Mouse (Mus musculus) limb, embryonic 10.5 days (tissue): ENCODE measurements at regions not wholly inside any gene's neighbourhood (a gene's known extent, or its start where the extent isn't known, plus 50 kb on each side); places are given as distances from the start of the nearest gene placed in this dataset.
A peak's percentile ranks its signal among the peaks of the same experiment; 100 is the strongest.

ENCODE experiments used
- DNase-seq: peaks from one replicate; pipeline ENCODE4 v3.0.0-alpha.2; 2017; ENCODE audit warnings: low spot score
- H3K27ac ChIP-seq: fragments of 300-500 bp; sonication (generic); 2 replicates; pipeline ENCODE4 v1.5.1; 2016; ENCODE audit warnings: mild to moderate bottlenecking
- H3K27me3 ChIP-seq: fragments of 300-500 bp; sonication (generic); 2 replicates; pipeline ENCODE4 v1.6.1; 2016; ENCODE audit warnings: low read depth, mild to moderate bottlenecking; ENCODE audit not compliant: poor library complexity, severe bottlenecking
- H3K36me3 ChIP-seq: fragments of 300-500 bp; sonication (generic); 2 replicates; pipeline ENCODE4 v1.6.1; 2016; ENCODE audit warnings: mild to moderate bottlenecking, moderate library complexity
- H3K4me1 ChIP-seq: fragments of 300-500 bp; sonication (generic); 2 replicates; pipeline ENCODE4 v1.6.1; 2016
- H3K4me3 ChIP-seq: fragments of 300-500 bp; sonication (generic); 2 replicates; pipeline ENCODE4 v1.5.1; 2016; ENCODE audit warnings: mild to moderate bottlenecking, moderate library complexity
- H3K9me3 ChIP-seq: fragments of 300-500 bp; sonication (generic); replicated peaks from 2 replicates; pipeline ENCODE4 v1.6.1; 2016; ENCODE audit warnings: mild to moderate bottlenecking
- WGBS: fragments of 180-500 bp; shearing (Covaris S2); methylation state at CpG from one replicate; pipeline ENCODE4 v1.1.7; 2016; 5-methylcytosine and 5-hydroxymethylcytosine counted together

DNA sequence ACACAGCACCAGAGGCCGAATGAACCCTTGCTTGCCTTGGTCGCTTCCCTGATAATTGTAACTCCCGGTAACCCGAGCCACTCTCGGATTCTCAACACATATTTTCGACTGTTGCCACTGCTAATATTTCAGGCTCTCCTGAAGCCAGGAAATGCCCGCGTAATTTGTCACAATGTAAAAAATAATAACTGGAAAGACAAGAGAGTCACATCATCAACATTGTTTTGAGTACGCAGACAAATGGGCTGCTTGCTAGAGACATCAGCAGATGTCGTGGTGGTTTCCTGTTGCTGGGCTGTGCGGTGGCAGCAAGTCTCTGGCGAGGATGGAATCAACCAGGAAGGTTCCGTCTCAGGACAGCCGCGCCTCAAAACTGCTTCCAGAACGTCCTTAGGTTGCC, 497.1 kb downstream of the Efna5 start:
- H3K4me3 ChIP-seq: no peak overlapping the region
- WGBS: 79% methylated on average over 16 of the region's 16 CpGs
- peak; percentile 29 for DNase-seq
- no peaks in the 10 kb centered on the region for H3K36me3 ChIP-seq
- no peaks in the 10 kb centered on the region for H3K27me3 ChIP-seq
- H3K27ac ChIP-seq: no peak overlapping the region
- H3K9me3 ChIP-seq: no peaks in the 10 kb centered on the region
- H3K4me1 ChIP-seq: 0 out of 2 replicates have a peak, but pooled peaks cover 3% of the 10 kb centered on the region

DNA sequence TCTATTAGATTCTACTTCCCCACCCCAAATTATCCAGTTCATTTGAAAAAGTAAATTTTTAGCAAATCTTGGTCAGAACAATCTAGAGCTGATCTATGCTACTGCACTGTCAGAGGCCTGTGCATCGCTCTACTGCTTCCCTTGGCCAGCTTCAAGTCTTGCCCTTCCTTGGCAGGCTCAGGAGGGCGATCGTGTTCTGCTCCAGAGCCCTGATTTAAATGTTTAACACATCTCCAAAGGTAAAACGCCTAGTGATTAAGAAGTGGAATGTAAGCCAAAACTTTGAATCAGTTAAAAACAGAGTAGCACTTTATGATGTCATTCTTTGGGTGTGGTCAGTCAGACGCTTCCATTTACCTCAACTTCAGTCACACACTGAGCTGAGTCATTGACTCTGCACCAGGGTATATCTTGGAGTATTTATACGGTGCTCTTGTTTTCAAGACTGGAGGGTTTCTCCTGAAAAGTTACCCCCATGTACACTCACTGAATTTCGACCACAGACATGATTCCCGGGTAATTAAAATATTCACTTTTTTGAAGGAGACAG, 502.2 kb downstream of the Efna5 start:
- no peaks in the 10 kb centered on the region for H3K4me1 ChIP-seq
- DNase-seq: no peak
- H3K27me3 ChIP-seq: no peaks in the 10 kb centered on the region
- no peak overlapping the region for H3K27ac ChIP-seq
- no peak overlapping the region for H3K4me3 ChIP-seq
- H3K36me3 ChIP-seq: no peaks in the 10 kb centered on the region
- no peaks in the 10 kb centered on the region for H3K9me3 ChIP-seq
- WGBS: 88% methylated on average over 8 of the region's 8 CpGs

DNA sequence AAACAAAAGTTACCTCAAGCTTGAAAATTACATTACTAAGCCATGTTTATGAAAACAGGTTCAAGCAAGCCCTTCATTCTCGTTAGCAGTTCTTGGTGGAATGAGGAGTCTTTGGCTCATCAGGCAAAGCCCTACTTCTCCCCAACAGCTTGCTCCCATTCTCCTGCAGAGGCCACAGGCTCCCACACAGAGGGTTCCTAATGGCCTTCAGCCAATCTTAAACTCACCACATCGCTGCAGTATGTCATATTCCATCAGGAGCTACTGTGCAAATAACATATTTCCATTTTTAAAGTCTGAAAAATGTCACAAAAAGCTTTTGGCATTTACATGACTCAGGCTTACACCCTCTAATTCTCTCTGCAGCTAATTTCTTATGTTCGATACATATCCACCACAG, 512.0 kb downstream of the Efna5 start:
- no peaks in the 10 kb centered on the region for H3K27me3 ChIP-seq
- H3K4me3 ChIP-seq: no peak overlapping the region
- H3K4me1 ChIP-seq: no peaks in the 10 kb centered on the region
- DNase-seq: no peak
- H3K36me3 ChIP-seq: no peaks in the 10 kb centered on the region
- 84% methylated on average over 3 of the region's 3 CpGs for WGBS
- no peaks in the 10 kb centered on the region for H3K9me3 ChIP-seq
- no peak overlapping the region for H3K27ac ChIP-seq

DNA sequence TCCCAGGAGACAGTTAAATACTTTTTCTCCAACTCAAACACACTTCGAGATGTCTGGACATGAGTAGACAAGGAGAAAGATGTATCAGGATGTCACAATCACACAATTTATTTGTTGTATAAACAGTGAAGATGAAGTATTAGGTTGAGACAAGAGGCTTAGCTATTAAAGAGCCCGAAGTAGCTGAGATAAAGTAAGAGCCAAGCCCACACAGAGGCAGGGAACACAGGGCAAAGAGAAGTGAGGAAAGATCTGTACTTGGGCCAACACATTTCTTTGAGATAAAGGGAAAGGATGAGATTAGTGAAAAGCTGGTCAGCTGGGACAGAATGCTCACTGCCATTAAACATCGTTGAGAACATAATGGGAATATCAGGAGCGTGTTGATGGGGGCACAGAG, 513.2 kb downstream of the Efna5 start:
- H3K27me3 ChIP-seq: no peaks in the 10 kb centered on the region
- no peaks in the 10 kb centered on the region for H3K36me3 ChIP-seq
- WGBS: 83% methylated on average over 4 of the region's 4 CpGs
- H3K4me1 ChIP-seq: no peaks in the 10 kb centered on the region
- no peak for DNase-seq
- H3K4me3 ChIP-seq: no peak overlapping the region
- H3K27ac ChIP-seq: no peak overlapping the region
- no peaks in the 10 kb centered on the region for H3K9me3 ChIP-seq

DNA sequence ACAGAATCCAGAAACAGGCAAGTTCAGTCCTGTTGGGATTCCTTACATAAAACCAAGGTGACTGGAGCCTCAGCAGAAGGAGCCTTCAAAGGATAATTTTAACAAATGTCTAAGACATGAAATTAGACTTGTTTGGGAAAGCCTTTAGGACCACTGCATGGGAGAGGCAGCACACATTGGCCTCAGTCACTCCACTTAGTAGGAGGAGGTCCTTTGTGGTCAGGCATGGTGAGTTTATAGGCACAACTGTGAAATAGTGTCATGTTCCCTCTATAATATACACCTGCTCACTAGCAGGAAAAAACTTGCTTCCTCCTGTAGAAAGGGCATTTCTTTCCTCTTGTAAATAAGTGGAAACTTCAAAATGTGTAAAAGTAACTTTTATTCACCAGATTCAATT, 522.8 kb downstream of the Efna5 start:
- no peak overlapping the region for H3K27ac ChIP-seq
- no peak for DNase-seq
- H3K9me3 ChIP-seq: no peaks in the 10 kb centered on the region
- H3K4me1 ChIP-seq: no peaks in the 10 kb centered on the region
- no peaks in the 10 kb centered on the region for H3K27me3 ChIP-seq
- no peak overlapping the region for H3K4me3 ChIP-seq
- no peaks in the 10 kb centered on the region for H3K36me3 ChIP-seq

DNA sequence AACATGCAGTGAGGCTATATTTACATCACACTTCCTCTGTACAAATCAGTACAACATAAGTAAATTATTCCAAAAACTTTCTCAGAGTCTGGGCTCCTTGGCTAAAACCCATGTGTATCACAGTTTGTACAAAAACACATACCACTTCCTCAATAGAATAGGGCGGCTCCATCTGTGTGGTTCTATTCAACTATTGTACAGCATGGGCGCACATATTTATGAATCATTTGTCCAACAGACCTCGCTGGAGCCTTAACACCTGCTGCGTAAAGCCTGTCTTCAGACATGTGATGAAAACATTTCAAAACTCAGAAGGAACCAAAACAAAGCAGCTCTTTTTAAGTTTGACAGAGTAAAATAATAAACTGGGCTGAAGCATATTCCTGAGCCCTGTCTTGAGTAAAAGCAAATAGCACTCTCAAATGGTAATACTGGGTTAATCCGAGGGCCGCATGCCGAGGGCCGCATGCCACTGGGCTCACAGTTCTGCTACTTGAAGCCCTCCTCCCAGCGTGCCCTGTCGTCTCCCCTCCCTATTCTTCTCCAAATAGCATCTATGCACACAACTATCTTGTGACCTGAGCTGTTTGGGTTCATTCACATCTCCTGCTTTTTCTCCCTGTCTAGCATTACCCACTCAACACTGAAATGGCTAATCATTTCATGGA, 543.1 kb downstream of the Efna5 start:
- no peaks in the 10 kb centered on the region for H3K36me3 ChIP-seq
- 89% methylated on average over 10 of the region's 10 CpGs for WGBS
- no peak overlapping the region for H3K27ac ChIP-seq
- H3K4me1 ChIP-seq: no peaks in the 10 kb centered on the region
- no peak overlapping the region for H3K4me3 ChIP-seq
- DNase-seq: no peak
- H3K9me3 ChIP-seq: no peaks in the 10 kb centered on the region
- no peaks in the 10 kb centered on the region for H3K27me3 ChIP-seq

DNA sequence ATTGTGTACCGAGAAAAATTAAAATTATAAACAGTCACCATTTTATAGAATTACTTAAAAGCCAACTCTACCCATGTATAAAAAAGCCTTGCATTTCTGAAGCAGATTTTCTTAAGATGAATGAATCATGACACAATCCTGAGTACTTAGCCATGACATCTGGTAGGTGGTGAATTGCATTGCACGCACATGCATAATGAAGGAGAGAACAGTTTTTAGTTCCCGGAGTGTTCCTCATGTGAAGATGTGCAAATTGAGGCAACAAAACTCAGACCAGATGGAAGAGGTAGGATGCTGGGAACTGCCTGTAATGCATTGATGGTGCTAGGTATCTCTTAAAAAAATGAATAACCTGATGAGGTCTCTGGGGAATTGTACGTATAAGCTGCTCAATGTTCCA, 550.9 kb downstream of the Efna5 start:
- H3K4me1 ChIP-seq: no peaks in the 10 kb centered on the region
- no peaks in the 10 kb centered on the region for H3K36me3 ChIP-seq
- DNase-seq: no peak
- 91% methylated on average over 4 of the region's 4 CpGs for WGBS
- no peaks in the 10 kb centered on the region for H3K27me3 ChIP-seq
- no peak overlapping the region for H3K4me3 ChIP-seq
- H3K9me3 ChIP-seq: no peaks in the 10 kb centered on the region
- H3K27ac ChIP-seq: no peak overlapping the region

DNA sequence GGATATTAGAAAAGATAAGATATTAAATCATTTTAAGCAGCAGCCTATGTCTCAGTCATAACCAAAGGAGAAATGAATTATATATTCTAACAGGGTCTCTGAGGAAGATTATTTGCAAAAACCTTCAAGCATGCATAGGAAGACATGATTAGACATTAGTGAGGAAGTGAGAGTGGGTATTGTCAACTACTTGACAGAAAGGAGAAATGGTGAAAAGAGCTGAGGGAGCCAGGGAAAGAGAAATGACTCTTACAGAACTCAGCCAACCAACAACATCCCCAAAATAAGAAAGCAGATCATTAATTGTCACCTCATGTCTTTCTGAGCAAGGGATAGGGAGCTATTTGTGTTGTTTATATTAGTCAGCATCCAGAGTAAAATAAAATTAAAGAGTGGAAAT, 554.3 kb downstream of the Efna5 start:
- DNase-seq: no peak
- Histone ChIP-seq H3K4me3 (no peak overlapping the region), H3K27ac (no peak overlapping the region), H3K9me3 (no peaks in the 10 kb centered on the region), H3K36me3 (no peaks in the 10 kb centered on the region), H3K27me3 (no peaks in the 10 kb centered on the region), H3K4me1 (no peaks in the 10 kb centered on the region)

DNA sequence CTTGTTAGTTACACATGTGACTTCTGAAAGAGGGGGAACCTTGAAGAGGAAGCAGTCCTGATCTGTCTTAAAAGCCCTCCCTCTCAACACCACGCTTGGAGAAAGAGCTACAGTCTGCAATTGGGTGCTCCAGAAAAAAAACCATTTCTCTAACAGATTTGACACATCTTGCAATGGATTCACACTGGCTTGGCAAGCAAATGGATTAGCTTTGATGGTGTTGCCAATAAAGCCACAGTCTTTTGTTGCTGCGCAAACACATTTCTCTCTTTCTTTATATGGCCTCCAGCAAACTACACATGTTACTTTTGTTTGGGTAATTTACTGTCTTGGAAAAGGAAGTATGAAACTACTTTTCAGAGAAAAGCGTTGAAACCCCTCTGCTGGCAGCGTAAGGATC, 562.1 kb downstream of the Efna5 start:
- Histone ChIP-seq H3K27ac (no peak overlapping the region), H3K27me3 (no peaks in the 10 kb centered on the region), H3K36me3 (no peaks in the 10 kb centered on the region), H3K4me1 (no peaks in the 10 kb centered on the region), H3K4me3 (no peak overlapping the region), H3K9me3 (no peaks in the 10 kb centered on the region)
- WGBS: 77% methylated on average over 4 of the region's 4 CpGs
- no peak for DNase-seq

DNA sequence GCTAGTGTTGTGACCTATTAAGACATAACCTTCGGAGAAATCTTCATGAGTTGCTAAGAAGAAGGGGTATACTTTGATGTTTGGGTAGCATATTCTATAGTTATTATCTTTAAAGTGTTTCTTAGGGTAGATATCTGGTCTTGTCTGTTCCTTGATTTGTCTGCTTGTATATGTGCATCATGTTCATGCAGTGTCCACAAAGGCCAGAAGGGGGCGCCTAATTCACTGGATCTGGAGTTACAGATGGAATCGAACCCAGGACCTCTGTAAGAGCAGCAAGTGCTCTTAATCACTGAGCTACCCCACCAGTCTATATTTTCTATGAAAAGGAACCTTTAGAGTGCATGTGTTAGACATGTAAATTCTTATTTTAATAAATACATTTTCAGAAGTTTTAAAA, 571.1 kb downstream of the Efna5 start:
- no peak overlapping the region for H3K4me3 ChIP-seq
- H3K27ac ChIP-seq: no peak overlapping the region
- no peaks in the 10 kb centered on the region for H3K4me1 ChIP-seq
- 60% methylated on average over 3 of the region's 3 CpGs for WGBS
- no peak for DNase-seq
- H3K36me3 ChIP-seq: no peaks in the 10 kb centered on the region
- no peaks in the 10 kb centered on the region for H3K9me3 ChIP-seq
- no peaks in the 10 kb centered on the region for H3K27me3 ChIP-seq

DNA sequence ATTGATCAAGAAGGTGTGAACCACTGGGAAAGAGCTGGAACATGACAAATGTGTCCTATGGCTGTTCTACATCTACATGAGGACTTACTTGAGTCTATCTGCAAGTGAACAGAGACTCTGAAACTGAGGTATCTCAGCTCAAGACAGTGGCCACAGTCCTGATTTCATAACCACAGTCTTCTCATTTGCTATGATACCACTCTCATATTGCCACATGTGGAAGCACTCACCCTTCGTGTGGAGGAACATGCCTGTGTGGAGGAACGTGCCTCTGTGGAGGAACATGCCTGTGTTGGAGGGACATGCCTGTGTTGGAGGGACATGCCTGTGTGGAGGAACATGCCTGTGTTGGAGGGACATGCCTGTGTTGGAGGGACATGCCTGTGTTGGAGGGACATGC, 574.0 kb downstream of the Efna5 start:
- Histone ChIP-seq H3K36me3 (no peaks in the 10 kb centered on the region), H3K9me3 (no peaks in the 10 kb centered on the region), H3K4me3 (no peak overlapping the region), H3K27me3 (no peaks in the 10 kb centered on the region), H3K27ac (no peak overlapping the region), H3K4me1 (no peaks in the 10 kb centered on the region)
- WGBS: 97% methylated on average over 2 of the region's 2 CpGs
- no peak for DNase-seq

DNA sequence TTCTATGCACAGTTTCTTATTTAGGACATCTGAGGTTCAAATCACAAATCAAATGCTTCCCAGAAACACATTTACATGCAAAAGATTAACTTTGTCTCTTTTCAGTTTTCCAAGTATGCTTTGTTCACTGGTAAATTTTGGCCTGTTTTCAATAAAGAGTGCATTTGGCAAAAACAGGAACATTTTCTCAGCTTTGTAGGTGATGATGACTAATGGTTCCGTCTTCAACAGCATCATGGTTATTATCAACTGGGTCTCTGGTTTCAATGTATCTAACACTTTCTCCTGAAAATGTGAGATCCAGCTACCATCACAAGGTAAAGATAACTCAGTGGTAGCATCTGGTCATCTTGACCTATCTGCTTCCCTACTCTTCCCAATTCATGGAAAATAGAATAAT, 574.6 kb downstream of the Efna5 start:
- no peaks in the 10 kb centered on the region for H3K9me3 ChIP-seq
- WGBS: 95% methylated on average over 1 of the region's 1 CpGs
- no peaks in the 10 kb centered on the region for H3K36me3 ChIP-seq
- no peaks in the 10 kb centered on the region for H3K27me3 ChIP-seq
- H3K4me3 ChIP-seq: no peak overlapping the region
- H3K4me1 ChIP-seq: no peaks in the 10 kb centered on the region
- DNase-seq: no peak
- no peak overlapping the region for H3K27ac ChIP-seq

DNA sequence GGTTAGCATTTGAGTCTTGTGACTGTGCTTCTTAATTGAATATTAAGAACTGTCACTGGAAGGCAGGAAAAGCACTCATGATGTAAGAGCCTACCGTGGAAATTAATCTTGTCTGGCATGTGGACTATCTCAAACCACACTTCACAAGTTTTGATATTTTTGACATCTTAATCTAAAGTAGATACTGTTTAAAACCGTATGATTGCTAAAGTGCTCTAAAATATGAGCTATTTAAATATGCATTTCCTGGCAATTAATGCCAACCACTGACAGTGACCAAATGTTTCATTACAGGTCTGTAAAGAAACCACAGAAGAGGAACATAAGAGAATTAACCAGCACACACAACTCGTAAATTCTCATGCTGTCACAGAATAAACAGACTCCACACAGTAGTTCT, 576.0 kb downstream of the Efna5 start:
- no peaks in the 10 kb centered on the region for H3K27me3 ChIP-seq
- no peaks in the 10 kb centered on the region for H3K36me3 ChIP-seq
- WGBS: 68% methylated on average over 3 of the region's 3 CpGs
- peaks cover 1% of the 10 kb centered on the region; the same call in 1 of the 2 replicates for H3K4me1 ChIP-seq
- no peaks in the 10 kb centered on the region for H3K9me3 ChIP-seq
- no peak overlapping the region for H3K27ac ChIP-seq
- no peak overlapping the region for H3K4me3 ChIP-seq
- DNase-seq: no peak

DNA sequence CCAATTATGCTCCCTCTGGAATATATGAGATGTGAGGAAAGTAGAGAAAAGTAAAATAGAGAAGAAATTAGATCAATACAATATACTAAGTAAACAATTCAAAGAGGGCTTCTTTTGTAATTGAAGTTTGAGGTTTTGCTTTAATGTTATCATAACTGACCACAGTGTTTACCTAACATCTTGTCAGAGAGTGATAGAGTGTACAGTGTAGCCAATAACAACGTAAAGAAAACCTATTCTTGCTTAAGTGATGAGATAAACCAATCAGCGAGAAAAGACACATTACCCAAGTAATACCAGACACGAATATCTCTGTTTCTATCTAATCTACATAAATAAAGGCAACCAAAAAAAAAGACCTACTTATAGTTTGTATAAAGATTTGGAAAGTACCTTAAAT, 577.0 kb downstream of the Efna5 start:
- Histone ChIP-seq H3K36me3 (no peaks in the 10 kb centered on the region), H3K4me1 (peaks cover 5% of the 10 kb centered on the region; the same call in 1 of the 2 replicates), H3K4me3 (no peak overlapping the region), H3K27me3 (no peaks in the 10 kb centered on the region), H3K9me3 (no peaks in the 10 kb centered on the region), H3K27ac (no peak overlapping the region)
- 90% methylated on average over 3 of the region's 3 CpGs for WGBS
- no peak for DNase-seq
